In genomic region chr16:39727586-39727985, GRCm38 (mm10) we compare ENCODE assay signal across 19 mouse cellular contexts.
DNase-seq lines count a peak whose midpoint lies in the region; TF ChIP-seq lines count a peak whose summit lies in the region.
"Had no signal": no experiment of that assay in that cellular context is flagged by ENCODE, and none has a peak within 500 bp of the region (broad histone marks: within the 10 kb centered on the region; RNA-seq: fewer than 3 reads in every experiment).

No protein-coding gene starts in this region.

- WGBS in heart, adult 2 months: 47% methylated on average over 4 of the region's 4 CpGs
- WGBS in heart, embryonic 10.5 days: 79% methylated on average over 4 of the region's 4 CpGs

- intact Hi-C loops in heart, adult 2 months (cut with DNase I): loop anchor here (5.0 kb wide), 1 partner anchor 35 kb away; no protein-coding TSS in a partner anchor
- intact Hi-C loops in heart, postnatal 10 days (cut with DNase I): no loop called here

- TF ChIP-seq POLR2A in heart, adult 2 months (IDR thresholded peaks at IDR 0.05; ENCODE audit: insufficient read depth, low read depth, low read length): no peak

- H3K36me3 ChIP-seq in heart, adult 2 months (ENCODE audit: control insufficient read depth, insufficient read depth, low read length): no peaks in the 10 kb centered on the region
- H3K36me3 ChIP-seq in heart, embryonic 10.5 days: no peaks in the 10 kb centered on the region
- H3K36me3 ChIP-seq: heart, embryonic 13.5 days; limb, embryonic 13.5 days; liver, embryonic 15.5 days; neural tube, embryonic 13.5 days had no signal

- H3K27me3 ChIP-seq in heart, adult 2 months (ENCODE audit: control insufficient read depth, insufficient read depth, low read length): no peaks in the 10 kb centered on the region
- no peaks in the 10 kb centered on the region for H3K27me3 ChIP-seq in heart, embryonic 10.5 days (ENCODE audit: insufficient read depth, poor library complexity, severe bottlenecking)
- H3K27me3 ChIP-seq: heart, embryonic 13.5 days; limb, embryonic 13.5 days; liver, embryonic 15.5 days; neural tube, embryonic 13.5 days; Patski had no signal

- peak; percentile 15 to 42 for DNase-seq in heart, adult 2 months
- DNase-seq in heart, embryonic 10.5 days (ENCODE audit: low spot score): no peak
- peak; percentile 34 for DNase-seq in retina, postnatal 1 day
- DNase-seq in retina, embryonic 14.5 days (ENCODE audit: low spot score): no peak
- DNase-seq in heart, postnatal 10 days: peak; percentile 24 to 42
- DNase-seq in liver: no peak
- DNase-seq in gastrocnemius, postnatal 25 days: no peak
- DNase-seq: adrenal gland, adult 8-10 months; cerebellum, postnatal 25 days; embryo, embryonic 11 days; kidney, adult 2 months; kidney, postnatal 10 days; right cerebral cortex, postnatal 4 days had no signal

- H3K4me1 ChIP-seq in heart, adult 2 months (ENCODE audit: control insufficient read depth, insufficient read depth, low read length): peaks cover 2% of the 10 kb centered on the region; the same call in 1 of the 2 replicates
- no peaks in the 10 kb centered on the region for H3K4me1 ChIP-seq in heart, embryonic 10.5 days
- H3K4me1 ChIP-seq: heart, embryonic 13.5 days; limb, embryonic 13.5 days; liver, embryonic 15.5 days; neural tube, embryonic 13.5 days had no signal

- H3K79me2 ChIP-seq in heart, adult 2 months (replicated peaks; ENCODE audit: control insufficient read depth, insufficient read depth, low read length): no peaks in the 10 kb centered on the region

- TF ChIP-seq EP300 in heart, adult 2 months (IDR thresholded peaks at IDR 0.05; ENCODE audit: insufficient read depth, low read depth, low read length): 0 out of 2 replicates have a peak, but pooled peaks have one; percentile 18

- H3K4me3 ChIP-seq in heart, adult 2 months: no peak overlapping the region
- H3K4me3 ChIP-seq in heart, embryonic 10.5 days: no peak overlapping the region
- H3K4me3 ChIP-seq: heart, embryonic 13.5 days; limb, embryonic 13.5 days; liver, embryonic 15.5 days; neural tube, embryonic 13.5 days had no signal

- H3K27ac ChIP-seq in heart, adult 2 months: peak overlapping the region; percentile 45
- H3K27ac ChIP-seq in heart, embryonic 10.5 days: no peak overlapping the region
- H3K27ac ChIP-seq: heart, embryonic 13.5 days; limb, embryonic 13.5 days; liver, embryonic 15.5 days; macrophage; neural tube, embryonic 13.5 days had no signal

- no peak for TF ChIP-seq CTCF in heart, adult 2 months (IDR thresholded peaks at IDR 0.05)

- no peaks in the 10 kb centered on the region for H3K9me3 ChIP-seq in heart, embryonic 10.5 days
- H3K9me3 ChIP-seq: heart, embryonic 13.5 days; limb, embryonic 13.5 days; liver, embryonic 15.5 days; neural tube, embryonic 13.5 days had no signal

- H3K9ac ChIP-seq in heart, adult 2 months (ENCODE audit: low read depth, low read length): no peak overlapping the region
- H3K9ac ChIP-seq: heart, embryonic 13.5 days; limb, embryonic 13.5 days; liver, embryonic 15.5 days; neural tube, embryonic 13.5 days had no signal

Comparison
In these comparisons a context has a peak if more than half of its experiments do, and no peak if none do; other contexts are left out.
1. DNase-seq: peak in heart, adult 2 months (2 of 2), retina, postnatal 1 day (single experiment) and heart, postnatal 10 days (2 of 2); none in heart, embryonic 10.5 days (single experiment), retina, embryonic 14.5 days (single experiment), liver (single experiment) and gastrocnemius, postnatal 25 days (single experiment).